24 mouse cellular contexts compared by ENCODE assay signal in the genomic region with DNA sequence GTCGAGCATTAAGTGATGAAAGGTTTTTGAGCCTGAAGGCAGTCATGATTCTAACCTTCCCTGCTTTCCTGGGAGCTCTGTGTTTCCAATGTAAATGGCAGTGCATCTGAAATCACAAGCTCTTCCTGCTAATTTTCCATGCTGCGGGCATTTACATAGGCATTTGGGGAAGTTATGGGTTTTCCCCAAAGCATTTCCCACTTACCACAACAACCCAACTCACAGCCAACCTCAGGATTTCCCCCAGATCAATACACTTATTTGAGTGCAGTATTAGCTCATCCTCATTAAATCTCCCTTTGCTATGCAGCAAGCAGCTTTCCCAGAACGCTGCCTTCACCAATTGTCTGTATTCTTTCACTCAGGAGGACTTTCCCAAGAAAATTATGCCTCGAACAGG. TPM values are rescaled to one million over a fixed set of nuclear protein-coding genes. Genes with fewer than 3 reads are reported as not detected.
A peak's percentile ranks its signal among the peaks of the same experiment; 100 is the strongest.
DNase-seq lines count a peak whose midpoint lies in the region; TF ChIP-seq lines count a peak whose summit lies in the region.
"Had no signal": no experiment of that assay in that cellular context is flagged by ENCODE, and none has a peak within 500 bp of the region (broad histone marks: within the 10 kb centered on the region; RNA-seq: fewer than 3 reads in every experiment).

No protein-coding gene starts in this region.

- in situ Hi-C loops in CH12.LX (cut with MboI; ENCODE audit: low pct_ligation_motif_present, low pct_unique_long_range_greater_than_20kb, low sequenced_read_pairs), result no loop called here

- TF ChIP-seq EP300 in CH12.LX (IDR thresholded peaks at IDR 0.05; ENCODE audit: low read length), result peak; percentile 96

- peak; percentile 58 for DNase-seq in CH12.LX (ENCODE audit: extremely low read depth)
- DNase-seq in right cerebral cortex, postnatal 25 days, result no peak
- DNase-seq: adrenal gland, adult 2 months; adrenal gland, adult 8-10 months; adrenal gland, postnatal 10 days; adrenal gland, postnatal 14 days; adrenal gland, postnatal 25 days; adrenal gland, postnatal 36 days; B cell, adult 2 months; cerebellum, adult 11 months; cerebellum, adult 11-12 months; cerebellum, adult 18-20 months; cerebellum, adult 2 months; cerebellum, adult 8-10 months had no signal

- H3K36me3 ChIP-seq in CH12.LX (replicated peaks in 1 of 2; ENCODE audit: control insufficient read depth in 1 of 2, insufficient read depth in 1 of 2, low read length in 1 of 2), result no peaks in the 10 kb centered on the region

- H3K79me2 ChIP-seq in CH12.LX (replicated peaks; ENCODE audit: control insufficient read depth, extremely low read depth, insufficient read depth, poor library complexity, severe bottlenecking), result no peaks in the 10 kb centered on the region

- H3K27ac ChIP-seq in CH12.LX (ENCODE audit: insufficient read depth, low read depth), result peak overlapping the region; percentile 87

- H3K9ac ChIP-seq in CH12.LX (ENCODE audit: insufficient read depth, low read depth), result no peak overlapping the region

- H3K9me3 ChIP-seq in CH12.LX (replicated peaks; ENCODE audit: low read length), result peaks cover 3% of the 10 kb centered on the region
- H3K9me3 ChIP-seq: G1E had no signal

- no peaks in the 10 kb centered on the region for H3K27me3 ChIP-seq in CH12.LX (replicated peaks)

- dilution Hi-C loops in CH12.LX (cut with MboI; ENCODE audit: extremely low pct_ligation_motif_present, extremely low pct_unique_long_range_greater_than_20kb, low sequenced_read_pairs), result no loop called here

- no peak; the same call in none of the 2 replicates for TF ChIP-seq RAD21 in CH12.LX (IDR thresholded peaks at IDR 0.05; ENCODE audit: low read depth, low read length)

- H3K4me3 ChIP-seq in CH12.LX (replicated peaks in 1 of 3; ENCODE audit: low read depth in 2 of 3, low read length in 2 of 3, poor library complexity in 1 of 3), result no peak overlapping the region

- TF ChIP-seq POLR2A in CH12.LX (IDR thresholded peaks at IDR 0.05; ENCODE audit: low read depth, low read length), result no peak

- peak overlapping the region; percentile 19 for H3K4me2 ChIP-seq in CH12.LX (ENCODE audit: insufficient read depth, low read depth, poor library complexity, severe bottlenecking)

- TF ChIP-seq CTCF in CH12.LX (conservative IDR thresholded peaks at IDR 0.05 in 1 of 2, IDR thresholded peaks at IDR 0.05 in 1 of 2; ENCODE audit: low read depth in 2 of 2, low read length in 2 of 2), result no peak

- peaks cover 38 to 69% of the 10 kb centered on the region in 2 experiments for H3K4me1 ChIP-seq in CH12.LX (ENCODE audit: control insufficient read depth in 1 of 2, insufficient read depth in 2 of 2)

TF ChIP-seq in CH12.LX, 34 proteins besides CTCF, POLR2A, EP300 and RAD21:
- TF ChIP-seq JUND (conservative IDR thresholded peaks at IDR 0.05; ENCODE audit: low read depth, low read length) (0 out of 2 replicates have a peak, but pooled peaks have one; percentile 20), IRF4 (IDR thresholded peaks at IDR 0.05; ENCODE audit: low read depth, low read length) (peak; percentile 82), NELFE (IDR thresholded peaks at IDR 0.05; ENCODE audit: low read depth, low read length) (no peak), NRF1 (IDR thresholded peaks at IDR 0.05; ENCODE audit: low read depth, low read length) (no peak), RCOR1 (conservative IDR thresholded peaks at IDR 0.05; ENCODE audit: low read depth, low read length) (peak; percentile 56; the same call in 1 of the 2 replicates), TBP (conservative IDR thresholded peaks at IDR 0.05; ENCODE audit: low read depth, low read length) (no peak), MEF2A (IDR thresholded peaks at IDR 0.05; ENCODE audit: borderline replicate concordance, low read depth, low read length) (peak; percentile 83; the same call in 1 of the 2 replicates), TCF12 (IDR thresholded peaks at IDR 0.05; ENCODE audit: low read depth, low read length) (peak; percentile 87), ETS1 (conservative IDR thresholded peaks at IDR 0.05; ENCODE audit: low read depth, low read length) (peak; percentile 83), BHLHE40 (IDR thresholded peaks at IDR 0.05; ENCODE audit: low read depth, low read length) (peak; percentile 71), SMC3 (IDR thresholded peaks at IDR 0.05; ENCODE audit: low read depth, low read length) (no peak), ZC3H11A (IDR thresholded peaks at IDR 0.05; ENCODE audit: low read depth, low read length) (no peak), MYC (IDR thresholded peaks at IDR 0.05; ENCODE audit: low read depth, low read length) (no peak), PAX5 (IDR thresholded peaks at IDR 0.05; ENCODE audit: low read length) (no peak), POLR2AphosphoS2 (IDR thresholded peaks at IDR 0.05; ENCODE audit: low read depth, low read length) (no peak), KAT2A (IDR thresholded peaks at IDR 0.05; ENCODE audit: insufficient replicate concordance, low read length) (no peak), ZNF384 (IDR thresholded peaks at IDR 0.05; ENCODE audit: low read depth, low read length) (no peak), HCFC1 (IDR thresholded peaks at IDR 0.05; ENCODE audit: low read depth, low read length) (no peak), ZMIZ1 (IDR thresholded peaks at IDR 0.05; ENCODE audit: low read depth, low read length) (no peak), SIN3A (IDR thresholded peaks at IDR 0.05; ENCODE audit: low read length) (peak; percentile 32; the same call in 1 of the 2 replicates), USF1 (IDR thresholded peaks at IDR 0.05; ENCODE audit: low read depth, low read length) (no peak), MXI1 (IDR thresholded peaks at IDR 0.05; ENCODE audit: low read depth, low read length) (no peak), ELF1 (IDR thresholded peaks at IDR 0.05; ENCODE audit: low read depth, low read length) (no peak; the same call in 1 of the 2 replicates), JUN (IDR thresholded peaks at IDR 0.05; ENCODE audit: insufficient read depth, low read depth, low read length) (peak; percentile 65), CHD1 (IDR thresholded peaks at IDR 0.05; ENCODE audit: low read depth, low read length) (no peak), CHD2 (IDR thresholded peaks at IDR 0.05; ENCODE audit: low read length) (peak; percentile 65; the same call in 1 of the 2 replicates), MAX (IDR thresholded peaks at IDR 0.05; ENCODE audit: low read length) (no peak), USF2 (conservative IDR thresholded peaks at IDR 0.05; ENCODE audit: low read depth, low read length) (no peak), ZKSCAN1 (IDR thresholded peaks at IDR 0.05; ENCODE audit: borderline replicate concordance, low read depth, low read length) (no peak), MAZ (IDR thresholded peaks at IDR 0.05; ENCODE audit: low read depth, low read length) (peak; percentile 53; the same call in 1 of the 2 replicates), UBTF (IDR thresholded peaks at IDR 0.05; ENCODE audit: low read depth, low read length) (no peak), GABPA (IDR thresholded peaks at IDR 0.05; ENCODE audit: insufficient replicate concordance, low read depth, low read length) (no peak), E2F4 (IDR thresholded peaks at IDR 0.05; ENCODE audit: insufficient replicate concordance, low read depth, low read length) (no peak), MAFK (IDR thresholded peaks at IDR 0.05; ENCODE audit: insufficient replicate concordance, low read length) (no peak)

RNA-seq across cellular contexts. Expression of gene Ikzf1, which starts 11.8 kb away (rescaled TPM):
- total RNA-seq in CH12.LX (2012; rRNA removed) (44.0 and 51.2 TPM in 2 replicates), CH12.LX (2014; rRNA removed) (27.8 and 33.1 TPM in 2 replicates)
- polyA plus RNA-seq in CH12.LX (2012; ENCODE audit: insufficient read length, low read depth), result 56.8 and 68.7 TPM in 2 replicates
- polyA plus RNA-seq: Patski had no signal

RNA-seq across cellular contexts. Expression of gene 4930512M02Rik, which starts 45.3 kb away (rescaled TPM):
- total RNA-seq in CH12.LX (2012; rRNA removed), result not detected in 2 replicates
- not detected in 2 replicates for total RNA-seq in CH12.LX (2014; rRNA removed)
- polyA plus RNA-seq in CH12.LX (2012; ENCODE audit: insufficient read length, low read depth), result not detected in 2 replicates
- total RNA-seq: adrenal gland, adult 18-20 months; adrenal gland, adult 2 months; adrenal gland, adult 8-10 months; adrenal gland, postnatal 10 days; adrenal gland, postnatal 14 days; adrenal gland, postnatal 25 days; adrenal gland, postnatal 36 days; adrenal gland, postnatal 4 days; ES-E14; G1E; MEL had no signal
- polyA plus RNA-seq: activated CD4-positive, CD25-positive, alpha-beta regulatory T cell, adult 4 months; adrenal gland, adult 2 months; brain, embryonic 14.5 days; C2C12; CD4-positive, CD25-positive, alpha-beta regulatory T cell, adult 4 months; cerebellum, adult 2 months; G1E; Patski had no signal
